Mouse (Mus musculus): ENCODE data around the gene Srpk2.

DNA sequence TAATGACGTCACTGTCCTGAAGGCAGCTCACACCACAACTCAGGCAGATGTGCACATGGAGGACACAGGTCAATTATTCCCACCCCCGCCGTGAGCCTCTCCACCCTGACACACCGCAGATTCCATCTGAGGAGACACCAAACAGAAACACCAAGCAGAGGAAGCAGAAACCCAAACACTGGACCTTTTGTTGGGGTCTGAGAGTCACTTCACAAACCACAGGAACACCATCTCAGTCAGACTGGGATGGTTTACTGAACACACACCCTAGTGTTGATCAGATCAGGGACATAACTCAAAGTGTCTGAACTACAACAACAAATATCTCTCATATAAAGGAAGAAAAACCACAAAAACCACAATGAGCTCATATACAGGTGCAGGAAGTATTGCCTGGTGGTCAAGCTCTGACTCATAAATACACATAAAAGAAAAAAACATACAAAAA, 34.5 kb upstream of the Srpk2 start:
- no peak for TF ChIP-seq POLR2A (IDR thresholded peaks at IDR 0.05; ENCODE audit: borderline replicate concordance, extremely low read depth, low read depth, low read length)
- no peak for TF ChIP-seq CTCF (IDR thresholded peaks at IDR 0.05; ENCODE audit: insufficient read depth, low read length)

Measured in lung, adult 2 months (tissue).